Mouse (Mus musculus) adrenal gland, postnatal 10 days (tissue): ENCODE measurements at regions not wholly inside any gene's neighbourhood (a gene's known extent, or its start where the extent isn't known, plus 50 kb on each side); places are given as distances from the start of the nearest gene placed in this dataset.

Experiments used
- DNase-seq: peaks from one replicate; pipeline ENCODE4 v3.0.0; 2021; ENCODE audit warnings: mixed read lengths

- DNase-seq, result no peak
These were observed 55.7 kb downstream of the Otor start for GRCm38 (mm10) chr2:143133931-143134330.

- DNase-seq, result no peak
These were observed 70.9 kb downstream of the Otor start for GRCm38 (mm10) chr2:143149189-143149588.

- DNase-seq, result no peak
These were observed 86.1 kb downstream of the Otor start for GRCm38 (mm10) chr2:143164081-143164984.

GRCm38 (mm10) chr2:143166771-143167170 is 88.5 kb downstream of the Otor start:
- no peak for DNase-seq

GRCm38 (mm10) chr2:143170648-143171047 is 92.4 kb downstream of the Otor start:
- DNase-seq, result no peak

GRCm38 (mm10) chr2:143184614-143185013 is 106.3 kb downstream of the Otor start:
- DNase-seq, result no peak

- DNase-seq, result no peak
These were observed 114.2 kb downstream of the Otor start for GRCm38 (mm10) chr2:143192256-143193164.

- no peak for DNase-seq
These were observed 114.9 kb downstream of the Otor start for GRCm38 (mm10) chr2:143193165-143193551.

- DNase-seq, result no peak
These were observed 121.4 kb downstream of the Otor start for GRCm38 (mm10) chr2:143199583-143200249.

GRCm38 (mm10) chr2:143206053-143206452 is 127.8 kb downstream of the Otor start:
- no peak for DNase-seq

GRCm38 (mm10) chr2:143207191-143207590 is 128.9 kb downstream of the Otor start:
- DNase-seq, result peak; percentile 57

- DNase-seq, result no peak
These were observed 139.0 kb downstream of the Otor start for GRCm38 (mm10) chr2:143217251-143217650.

- peak; percentile 8 for DNase-seq
These were observed 139.6 kb downstream of the Otor start for GRCm38 (mm10) chr2:143217760-143218358.

- no peak for DNase-seq
These were observed 144.1 kb downstream of the Otor start for GRCm38 (mm10) chr2:143222326-143222725.

- no peak for DNase-seq
These were observed 146.3 kb downstream of the Otor start for GRCm38 (mm10) chr2:143224410-143225130.

- DNase-seq, result no peak
These were observed 155.5 kb downstream of the Otor start for GRCm38 (mm10) chr2:143233795-143234194.

GRCm38 (mm10) chr2:143240274-143240673 is 162.0 kb downstream of the Otor start:
- no peak for DNase-seq

- no peak for DNase-seq
These were observed 165.5 kb downstream of the Otor start for GRCm38 (mm10) chr2:143243741-143244140.

- DNase-seq, result no peak
These were observed 167.9 kb downstream of the Otor start for GRCm38 (mm10) chr2:143246131-143246665.

- peak; percentile 5 for DNase-seq
These were observed 190.8 kb downstream of the Otor start for GRCm38 (mm10) chr2:143269026-143269425.

GRCm38 (mm10) chr2:143270826-143271225 is 192.6 kb downstream of the Otor start:
- no peak for DNase-seq
